Mouse (Mus musculus): ENCODE measurements around the gene Dpf3.

Gene Dpf3

DNA sequence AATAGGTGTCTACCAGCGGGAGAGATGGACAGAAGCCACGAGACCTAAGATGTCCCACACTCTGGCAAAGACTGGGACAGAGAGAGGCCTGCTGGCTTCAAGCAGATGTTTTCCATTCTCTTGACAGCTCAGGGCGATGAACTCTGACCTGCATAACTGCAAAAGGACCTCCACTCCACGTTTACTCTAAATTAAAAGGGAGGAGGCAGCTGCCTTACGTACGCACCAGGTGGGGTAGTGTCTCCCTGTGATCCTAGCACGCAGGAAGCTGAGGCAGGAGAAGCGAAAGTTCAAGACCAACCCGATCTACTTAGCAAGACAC is 8.4 kb upstream of the Dpf3 start:
- no peak for DNase-seq

DNA sequence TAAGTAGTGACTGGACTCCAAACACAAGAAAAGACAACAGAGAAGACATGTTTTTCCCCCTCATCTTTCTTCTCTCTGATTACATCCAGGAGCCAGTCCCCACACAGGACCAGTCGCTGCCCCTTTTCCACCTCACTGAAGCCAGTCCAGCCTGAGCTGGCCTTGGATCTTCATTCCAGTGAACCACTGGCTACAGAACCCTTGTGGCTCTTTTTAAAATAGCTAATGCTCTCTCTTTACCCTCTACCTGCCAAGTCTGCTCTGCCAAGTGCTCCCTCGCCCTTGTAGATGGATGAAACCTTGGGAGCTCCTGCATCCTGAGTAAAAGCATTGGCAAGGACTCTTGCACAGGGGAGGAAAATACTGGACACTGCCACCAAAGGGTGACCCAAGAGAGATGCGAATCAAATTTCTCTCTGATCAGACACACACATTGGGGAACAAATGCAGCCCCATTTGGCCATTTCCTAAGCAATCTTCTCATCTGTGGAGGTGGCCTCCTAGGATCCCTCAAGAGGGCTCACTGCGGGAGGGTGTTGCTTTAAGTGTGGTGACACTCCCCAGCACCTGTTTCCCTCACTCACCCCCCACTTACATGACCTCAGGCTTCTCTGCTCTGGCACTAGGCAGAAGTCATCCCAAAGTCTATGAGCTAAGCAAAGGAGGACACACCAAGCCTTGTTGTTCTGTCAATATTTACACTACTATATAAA is 7.9 kb upstream of the Dpf3 start:
- DNase-seq = no peak

- no peak for DNase-seq
Observed at GRCm38 (mm10) chr12:83494196-83494595, 6.7 kb upstream of the Dpf3 start.

- no peak for DNase-seq
Observed at GRCm38 (mm10) chr12:83492808-83493207, 5.3 kb upstream of the Dpf3 start.

- peak; percentile 16 for DNase-seq
Observed at GRCm38 (mm10) chr12:83491609-83492008, 4.1 kb upstream of the Dpf3 start.

- no peak for DNase-seq
Observed at GRCm38 (mm10) chr12:83489748-83490147, 2.2 kb upstream of the Dpf3 start.

DNA sequence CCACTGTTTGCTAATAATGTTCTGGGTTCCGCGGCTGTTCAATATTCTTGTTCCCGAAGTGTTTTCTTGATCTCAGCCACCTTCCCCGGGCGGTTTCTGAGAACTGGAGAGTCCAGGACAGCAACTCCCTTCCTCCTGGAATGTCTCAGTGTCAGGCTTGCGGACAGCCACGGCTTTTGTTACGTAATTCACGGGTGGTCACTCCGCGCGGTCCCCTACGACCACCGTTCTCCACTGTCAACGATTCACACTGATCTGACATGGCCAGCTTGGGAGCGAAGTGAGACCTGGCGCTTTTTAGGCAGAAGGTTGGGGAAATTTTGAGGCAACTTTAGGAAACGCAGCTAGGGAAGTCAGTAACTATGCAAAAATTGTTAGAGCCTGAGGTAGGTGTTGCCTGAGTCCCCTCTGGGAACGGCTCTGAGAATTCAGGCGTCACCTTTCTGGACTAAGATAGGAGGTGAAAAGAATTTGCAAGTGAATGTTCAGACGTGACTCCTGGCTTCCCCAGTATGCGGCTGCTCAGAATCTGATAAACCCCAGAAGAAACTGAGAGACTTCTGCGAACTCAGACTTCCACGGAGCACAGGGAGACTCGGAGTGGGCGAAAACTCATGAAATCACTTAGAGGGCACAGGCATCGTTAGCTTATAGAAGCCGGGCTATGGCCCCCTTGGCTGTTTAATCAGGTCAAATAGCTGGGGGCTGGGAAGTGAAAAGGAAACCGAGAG is 860 bp upstream of the Dpf3 start:
- peak; percentile 2 for DNase-seq

DNA sequence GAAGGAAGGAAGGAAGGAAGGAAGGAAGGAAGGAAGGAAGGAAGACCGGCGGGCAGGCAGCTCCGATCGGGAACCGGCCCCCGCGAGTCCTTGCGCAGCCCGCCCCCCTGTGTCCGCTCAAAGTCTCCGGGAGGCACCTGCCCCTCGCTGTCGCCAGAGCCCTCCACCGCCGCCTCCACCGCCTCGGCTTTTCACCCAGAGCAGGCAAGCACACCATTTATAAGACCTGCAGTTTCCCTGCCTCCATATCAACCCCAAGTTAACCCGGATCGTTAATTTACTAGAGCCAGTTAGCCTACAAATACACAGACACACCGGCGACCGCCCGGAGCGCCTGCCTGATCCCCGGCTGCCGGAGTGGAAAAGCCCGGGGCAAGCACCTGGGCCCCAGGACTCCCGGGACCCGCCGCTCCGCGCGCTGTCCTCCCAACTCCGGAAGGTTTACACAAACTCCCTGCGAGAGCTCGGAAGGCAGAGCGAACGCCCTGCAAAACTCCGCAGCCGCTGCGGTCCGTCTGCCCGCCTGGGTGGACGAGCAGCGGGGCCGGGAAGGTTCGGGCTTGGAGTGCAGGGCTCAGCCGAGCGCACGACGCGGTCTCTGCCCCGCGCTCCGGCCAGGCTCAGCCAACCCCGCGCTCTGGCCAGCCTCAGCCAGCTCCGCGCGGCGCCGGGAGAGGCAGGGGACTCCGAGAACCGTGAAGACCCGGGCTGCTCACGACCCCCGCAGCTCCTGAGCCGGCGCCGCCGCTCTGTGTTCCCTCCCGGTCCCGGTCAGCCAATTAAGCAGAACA is 650 bp downstream of the Dpf3 start:
- DNase-seq = peak; percentile 42

DNA sequence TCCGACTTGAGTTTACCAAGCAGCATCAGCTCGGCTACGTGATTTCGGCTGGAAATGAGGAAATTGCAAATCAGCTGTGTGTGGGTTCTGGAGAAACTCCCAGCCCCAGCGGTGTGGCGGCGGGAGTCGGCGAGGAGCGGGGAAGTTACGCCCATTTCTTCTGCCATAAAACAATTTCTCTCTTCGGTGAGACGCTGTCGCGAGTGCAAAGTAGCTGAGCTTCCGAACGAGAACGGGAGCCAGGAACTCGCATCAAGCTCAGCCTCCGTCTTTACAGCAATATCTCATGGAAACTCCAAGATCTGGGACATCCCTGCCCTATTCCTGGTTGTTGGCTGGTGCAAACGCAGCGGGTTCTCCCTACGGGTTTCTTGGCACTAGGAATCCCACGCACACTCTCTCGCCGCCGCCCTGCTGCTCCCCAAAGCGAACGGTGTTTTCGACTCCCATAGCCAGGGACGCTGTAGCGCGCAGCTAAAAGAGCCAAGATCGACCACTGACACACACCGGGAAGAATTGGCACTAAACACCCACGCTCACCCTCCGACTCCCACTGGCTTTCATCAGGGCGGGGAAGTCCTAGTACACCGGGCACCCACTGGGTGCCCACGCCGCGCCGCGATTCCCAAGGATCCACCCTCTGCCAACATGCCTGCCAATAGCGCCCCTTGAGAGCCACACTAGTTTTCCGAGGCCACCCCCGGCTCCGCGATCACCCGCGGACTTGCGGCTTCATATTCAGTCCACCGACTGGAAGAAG is 1.4 kb downstream of the Dpf3 start:
- peak; percentile 19 for DNase-seq

GRCm38 (mm10) chr12:83484855-83485745 is 2.4 kb downstream of the Dpf3 start:
- DNase-seq = peak; percentile 11

DNA sequence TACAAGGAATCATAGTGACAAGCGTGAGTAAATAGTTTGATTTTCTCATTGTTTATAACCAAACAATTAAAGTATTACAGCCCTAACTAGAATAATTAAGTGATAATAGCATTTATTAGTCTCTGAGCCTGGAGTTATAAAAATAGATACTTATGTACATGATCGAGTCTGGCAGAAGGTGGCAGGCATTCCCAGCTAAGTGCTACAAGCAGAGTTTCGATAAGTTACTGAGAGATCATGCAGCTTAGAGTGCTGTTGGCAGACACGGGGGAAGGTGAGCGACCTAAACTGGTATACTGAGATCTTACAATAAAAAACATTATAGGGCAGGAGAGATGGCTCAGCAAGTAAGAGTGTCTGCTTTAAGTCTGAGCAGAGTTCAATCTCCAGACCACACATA is 3.9 kb downstream of the Dpf3 start:
- no peak for DNase-seq

DNA sequence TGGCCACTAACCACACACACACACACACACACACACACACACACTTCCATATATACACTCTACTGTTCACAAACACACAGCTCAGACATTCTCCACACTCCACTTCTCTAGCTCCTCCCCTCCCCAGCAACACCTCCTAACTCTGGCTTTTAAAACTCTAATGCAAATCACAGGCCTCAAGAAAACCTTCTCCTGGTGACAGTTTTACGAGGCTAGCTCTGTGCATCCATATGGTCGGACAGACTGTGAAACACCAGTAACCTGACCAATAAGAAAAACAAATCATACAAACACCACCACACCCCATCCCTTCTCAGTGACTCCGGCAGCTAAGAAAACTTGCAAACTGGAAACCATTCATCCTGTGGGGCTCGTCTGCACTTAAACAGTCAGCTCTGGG is 6.1 kb downstream of the Dpf3 start:
- DNase-seq = no peak

DNA sequence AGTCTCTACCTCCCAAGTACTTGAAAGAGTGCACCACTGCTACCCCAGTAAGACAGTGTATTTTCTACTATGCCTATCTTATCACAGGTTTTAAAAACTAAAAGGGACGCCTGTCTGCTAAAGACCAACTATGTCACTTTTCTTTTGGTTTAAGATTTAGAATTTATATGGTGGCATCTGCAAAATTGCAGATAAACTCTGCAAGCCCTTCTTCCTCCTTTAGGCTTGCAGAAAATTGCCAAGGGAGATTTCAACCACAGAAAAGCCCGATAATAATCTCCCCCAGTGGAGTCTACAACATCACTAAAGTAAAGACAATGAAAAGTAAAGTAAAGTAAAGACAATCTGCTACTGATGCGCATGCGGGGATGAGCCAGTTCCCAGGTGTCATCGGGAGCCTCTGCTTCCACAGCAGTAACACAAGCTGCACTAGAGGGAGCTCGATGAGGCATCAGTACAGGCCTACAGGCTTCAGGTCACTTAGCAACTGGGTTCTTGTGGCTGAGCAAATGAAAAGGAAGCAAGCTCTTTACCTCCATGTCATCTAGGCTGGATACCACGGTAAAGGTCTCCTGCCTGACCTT is 7.6 kb downstream of the Dpf3 start:
- DNase-seq = no peak

DNA sequence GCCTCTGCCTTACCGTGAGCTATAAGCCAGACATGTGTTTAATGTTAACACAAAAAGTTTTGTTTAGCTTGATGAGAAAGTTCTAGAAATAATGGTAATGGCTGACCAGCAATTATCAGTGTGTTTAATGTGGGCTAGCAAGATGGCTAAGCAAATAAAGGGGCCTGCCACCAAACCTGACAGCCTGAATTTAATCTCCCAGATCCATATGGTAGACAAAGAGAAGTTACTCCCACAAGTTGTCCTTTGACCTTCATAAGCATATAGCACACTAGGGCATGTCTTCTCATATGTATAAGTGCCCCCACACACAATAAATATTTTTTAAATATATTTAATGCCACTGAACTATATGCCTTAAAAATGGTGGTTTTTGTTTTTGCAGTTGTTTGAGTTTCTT is 8.4 kb downstream of the Dpf3 start:
- DNase-seq = no peak

DNA sequence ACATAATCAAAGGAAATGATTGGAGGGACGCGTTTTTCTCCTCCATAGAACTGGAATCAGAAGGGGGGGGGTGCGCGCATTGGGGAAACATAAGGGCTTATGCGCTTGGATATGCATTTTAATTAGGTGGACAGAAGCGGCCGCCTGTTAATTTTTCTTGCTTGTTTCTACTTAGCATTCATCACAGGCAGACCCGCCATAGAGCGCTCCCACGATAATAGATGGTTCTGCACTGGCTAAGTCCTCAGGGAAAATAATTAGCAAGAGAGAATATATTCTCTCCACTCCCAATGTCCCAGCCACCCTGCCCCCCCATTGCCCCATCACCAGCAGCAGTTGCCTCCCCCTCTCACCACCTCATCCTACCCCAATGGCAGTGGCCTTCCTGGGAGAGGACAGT is 11.2 kb downstream of the Dpf3 start:
- DNase-seq = no peak

DNA sequence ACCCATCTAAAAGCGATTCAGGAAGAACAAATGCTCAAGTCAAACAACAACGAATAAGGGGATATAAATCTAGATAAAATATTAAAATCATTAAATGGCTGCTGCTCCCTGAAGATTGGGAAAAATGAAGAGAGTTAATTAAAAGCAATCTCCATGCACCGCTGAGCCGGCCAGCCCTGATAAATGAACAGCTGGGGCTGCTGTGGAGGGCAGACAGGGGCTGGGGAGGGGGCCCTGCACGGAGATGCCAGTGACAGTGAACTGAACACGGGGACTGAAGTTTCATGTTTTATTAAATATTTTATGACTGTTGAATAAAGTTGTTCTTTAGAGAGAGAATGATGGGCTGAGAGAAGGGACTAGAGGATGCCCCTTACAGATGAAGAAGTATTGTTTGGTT is 12.1 kb downstream of the Dpf3 start:
- DNase-seq = no peak

DNA sequence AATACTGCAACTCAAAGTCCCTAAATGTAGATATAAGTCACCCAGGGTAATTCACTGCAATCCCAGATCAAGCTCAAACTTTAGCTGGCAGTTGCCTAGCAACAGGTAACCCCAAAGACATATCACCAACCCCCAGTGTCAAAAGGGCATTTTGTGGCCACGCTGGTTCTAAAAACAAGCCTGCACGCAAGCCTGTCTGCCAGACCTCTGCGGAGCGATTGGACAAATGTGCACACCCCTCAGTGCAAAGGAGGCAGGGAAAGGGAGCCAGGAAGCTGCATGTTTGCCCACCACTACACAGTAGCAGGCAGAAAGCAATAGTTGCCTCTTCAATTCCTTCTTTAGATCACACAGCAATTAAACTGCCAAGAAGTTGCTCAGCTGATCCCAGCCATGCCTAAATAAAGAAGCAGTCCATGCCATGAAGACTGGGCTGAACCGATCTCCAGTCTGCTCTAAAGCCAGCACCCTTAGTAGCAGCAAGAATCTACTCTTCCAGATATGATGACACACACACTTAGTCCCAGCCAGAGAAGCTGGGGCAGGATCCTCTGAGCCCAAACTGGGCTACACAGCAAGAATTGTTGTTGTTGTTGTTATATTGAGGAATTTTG is 13.4 kb downstream of the Dpf3 start:
- DNase-seq = no peak

DNA sequence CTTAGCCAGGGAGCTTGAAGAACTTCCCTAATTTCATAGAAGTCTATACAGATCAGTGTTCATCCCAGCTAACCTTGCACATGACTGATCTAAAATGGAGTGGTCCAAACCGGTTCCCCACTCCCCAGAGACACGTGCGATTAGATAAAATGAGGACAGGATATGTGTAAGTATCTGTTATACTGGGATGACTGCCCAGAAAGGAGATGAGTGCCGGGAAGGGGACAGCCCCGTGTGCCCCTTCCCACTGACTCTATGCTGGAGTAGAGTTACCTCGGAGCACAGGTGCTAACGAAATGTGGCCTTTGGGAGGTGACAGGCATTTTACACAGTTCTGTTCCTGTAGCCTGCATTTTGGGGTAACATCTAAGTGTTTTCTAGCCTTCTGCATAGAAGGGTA is 15.8 kb downstream of the Dpf3 start:
- DNase-seq = no peak

- no peak for DNase-seq
Observed at GRCm38 (mm10) chr12:83470085-83470484, 17.4 kb downstream of the Dpf3 start.

- no peak for DNase-seq
Observed at GRCm38 (mm10) chr12:83466508-83467430, 20.7 kb downstream of the Dpf3 start.
